Mouse (Mus musculus) induced T-regulatory cell, adult 2 months (primary cell): ENCODE results near the gene Ifne.
"Not testable (repeated sequence)": the region's sequence is repeated elsewhere in the genome, so short reads cannot be mapped to it uniquely, and the experiment has no call there.

ENCODE experiments used
- DNase-seq: peaks from one replicate; pipeline ENCODE4 v3.0.0-alpha.2; 2012; ENCODE audit warnings: low read depth

The Ifne gene

DNA sequence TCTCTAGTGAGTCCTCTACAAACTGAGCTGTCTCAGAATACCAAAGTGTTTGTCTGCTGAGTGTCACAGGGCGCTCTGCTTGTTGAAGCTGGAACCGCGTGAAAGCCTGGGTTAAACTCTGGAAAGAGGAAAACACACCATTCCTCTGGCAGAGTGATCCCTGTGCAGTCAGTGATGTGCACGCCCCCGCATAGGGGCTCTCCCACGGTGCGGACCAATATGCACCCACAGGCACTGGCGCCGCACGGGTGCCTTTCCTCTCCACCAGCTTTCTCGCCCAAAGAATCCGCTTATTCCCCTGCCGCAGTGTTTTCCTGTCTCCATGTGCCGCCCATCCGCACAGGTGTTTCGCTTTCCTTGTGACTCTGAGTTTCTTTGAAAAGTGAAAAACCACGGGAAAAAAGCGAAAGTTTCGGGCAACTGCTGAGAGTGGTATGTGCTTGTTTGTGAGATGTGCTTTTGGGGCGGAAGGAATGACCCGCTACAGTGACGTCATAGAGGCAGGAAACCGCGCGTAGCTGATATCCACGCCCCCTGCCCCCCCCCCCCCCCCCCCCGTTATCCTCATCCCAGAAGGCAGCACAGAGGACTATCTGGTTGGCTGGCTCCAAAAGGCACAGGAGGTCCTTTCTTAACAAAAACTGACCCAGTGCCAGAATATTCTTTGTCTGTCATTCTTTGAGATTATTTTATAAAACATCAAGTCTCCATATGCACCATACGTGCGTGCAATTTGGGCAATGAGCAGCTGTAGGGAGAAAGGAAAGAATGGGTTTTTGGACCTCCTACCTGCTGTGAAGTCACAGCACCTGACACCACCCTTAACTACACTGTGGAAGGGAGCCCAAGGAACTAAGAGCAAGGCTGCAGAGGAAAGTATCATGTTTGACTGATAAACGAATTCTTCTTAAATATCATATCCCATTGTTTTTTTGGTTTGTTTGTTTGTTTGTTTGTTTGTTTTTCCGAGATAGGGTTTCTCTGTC lies 11.8 kb downstream of the Ifne start:
- peak; percentile 93 for DNase-seq

- peak; percentile 92 for DNase-seq
Observed at GRCm38 (mm10) chr4:88867366-88867925, 12.6 kb downstream of the Ifne start.

- DNase-seq = no peak
Observed at GRCm38 (mm10) chr4:88865011-88865569, 14.9 kb downstream of the Ifne start.

GRCm38 (mm10) chr4:88864599-88864998 lies 15.4 kb downstream of the Ifne start:
- DNase-seq = peak; percentile 91

DNA sequence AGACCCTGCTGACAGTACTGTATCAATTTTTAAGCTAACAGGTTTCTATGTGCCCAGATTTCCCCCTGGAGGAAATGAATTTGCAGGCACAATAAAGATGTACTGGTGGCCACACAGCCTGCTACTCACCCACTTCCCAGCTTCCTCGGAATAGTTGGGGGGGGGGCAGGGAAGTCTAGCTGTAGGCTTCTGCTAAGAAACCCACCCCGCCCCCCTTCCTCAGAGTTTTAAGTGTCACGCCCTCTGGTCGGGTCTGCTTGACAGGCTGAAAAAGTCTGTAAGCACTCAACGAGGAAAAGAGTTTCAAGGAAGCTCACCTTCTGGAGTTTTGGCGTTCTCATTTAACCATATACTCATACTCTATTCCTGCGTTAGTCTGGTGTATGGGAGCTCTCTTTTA lies 16.7 kb downstream of the Ifne start:
- no peak for DNase-seq

- no peak for DNase-seq
Observed at GRCm38 (mm10) chr4:88859214-88859613, 20.8 kb downstream of the Ifne start.

DNA sequence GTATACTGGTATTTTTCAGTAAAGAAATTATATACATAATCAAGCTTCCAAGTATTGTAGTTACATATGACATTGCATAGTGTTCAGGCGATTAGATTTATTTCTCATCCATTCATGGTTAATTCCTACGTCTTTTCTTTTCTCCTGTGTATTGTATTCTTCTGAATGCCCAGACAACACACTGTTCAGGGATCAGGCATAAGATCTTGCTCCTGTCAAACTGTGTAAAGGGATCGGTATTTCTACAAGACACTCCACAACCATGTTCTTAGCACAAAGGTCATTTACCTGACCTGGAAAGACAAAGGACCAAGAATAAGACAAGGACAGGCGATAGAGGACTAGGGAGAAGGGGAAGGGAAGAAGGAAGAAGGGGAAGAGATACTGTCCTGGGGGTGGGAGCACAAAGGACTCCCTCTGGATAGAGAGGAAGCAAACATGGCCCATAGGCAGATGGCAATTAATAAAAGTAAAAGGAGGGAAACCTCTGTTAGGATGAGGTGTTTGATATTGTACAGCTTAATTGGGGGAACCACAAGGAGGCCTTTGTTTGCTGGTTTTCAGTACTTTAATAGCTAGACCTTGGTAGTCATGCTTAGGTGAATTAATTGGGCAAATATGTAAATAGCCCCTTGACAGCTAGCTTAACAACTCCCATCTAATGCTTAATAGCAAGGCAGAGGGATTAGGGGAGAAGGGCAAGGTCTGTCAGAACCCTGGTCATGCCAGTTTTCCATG lies 28.8 kb downstream of the Ifne start:
- no peak for DNase-seq

- no peak for DNase-seq
Observed at GRCm38 (mm10) chr4:88849698-88850097, 30.3 kb downstream of the Ifne start, which contains the start of gene Ifna1. Ifna1 (plus strand) TSS chr4:88850087.

- peak; percentile 47 for DNase-seq
Observed at GRCm38 (mm10) chr4:88845334-88845733, 34.7 kb downstream of the Ifne start.

DNA sequence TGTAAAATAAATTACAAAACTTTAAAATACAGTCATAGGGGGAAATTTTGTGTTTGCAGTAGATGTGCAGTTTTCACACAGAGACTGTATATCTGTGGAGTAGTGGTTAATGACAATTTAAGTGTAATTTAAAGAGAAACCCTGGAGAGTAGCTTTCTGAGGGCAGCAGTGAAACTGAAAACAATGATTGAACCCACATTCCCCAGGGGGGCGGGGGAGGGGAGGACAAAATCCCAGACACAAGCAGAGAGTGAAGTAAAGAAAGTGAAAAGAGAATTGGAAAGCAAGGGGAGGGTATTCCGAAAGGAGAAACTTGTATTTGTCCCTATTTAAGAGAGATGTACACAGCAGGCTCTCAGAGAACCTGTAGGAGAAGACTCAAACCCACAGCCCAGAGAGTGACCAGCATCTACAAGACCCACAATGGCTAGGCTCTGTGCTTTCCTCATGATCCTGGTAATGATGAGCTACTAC lies 38.5 kb downstream of the Ifne start, which contains the start of gene Ifna4:
Gene Ifna4 (plus strand): TSS at position 424 of the 474 bp plus-strand sequence.
- no peak for DNase-seq

DNA sequence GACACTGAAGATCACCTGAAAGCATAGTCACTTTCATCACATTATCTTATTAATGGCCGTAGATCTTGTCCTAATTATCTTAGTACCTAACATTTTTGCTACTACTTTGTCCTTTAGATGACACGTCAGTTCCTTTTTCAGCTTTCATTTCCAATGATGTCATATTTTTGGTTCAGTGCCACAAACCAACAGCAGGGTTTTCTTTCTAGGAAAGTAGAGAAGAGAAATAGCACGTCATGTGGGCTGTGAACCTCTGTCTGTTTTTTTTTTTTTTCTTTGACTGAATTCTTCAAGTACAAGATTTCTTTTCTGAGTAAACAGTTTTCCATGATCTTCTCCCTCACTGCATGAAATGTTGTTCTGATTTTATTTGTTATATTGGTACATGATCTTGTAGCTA lies 39.9 kb downstream of the Ifne start:
- no peak for DNase-seq

- peak; percentile 57 for DNase-seq
Observed at GRCm38 (mm10) chr4:88838828-88839227, 41.2 kb downstream of the Ifne start.

- DNase-seq = not testable (repeated sequence)
Observed at GRCm38 (mm10) chr4:88835225-88835624, 44.8 kb downstream of the Ifne start, which contains the start of gene Ifna5. Ifna5 (plus strand) TSS chr4:88835525.

- DNase-seq = peak; percentile 65
Observed at GRCm38 (mm10) chr4:88830523-88830922, 49.5 kb downstream of the Ifne start.
